Mouse (Mus musculus) heart, adult 9 months (tissue): ENCODE data around the gene Retn.

Source experiments
- DNase-seq, 2 experiments: peaks; one replicate each; pipeline ENCODE4 v3.0.0; 2022; ENCODE audit warnings: low spot score in 2 of 2

Retn gene

DNA sequence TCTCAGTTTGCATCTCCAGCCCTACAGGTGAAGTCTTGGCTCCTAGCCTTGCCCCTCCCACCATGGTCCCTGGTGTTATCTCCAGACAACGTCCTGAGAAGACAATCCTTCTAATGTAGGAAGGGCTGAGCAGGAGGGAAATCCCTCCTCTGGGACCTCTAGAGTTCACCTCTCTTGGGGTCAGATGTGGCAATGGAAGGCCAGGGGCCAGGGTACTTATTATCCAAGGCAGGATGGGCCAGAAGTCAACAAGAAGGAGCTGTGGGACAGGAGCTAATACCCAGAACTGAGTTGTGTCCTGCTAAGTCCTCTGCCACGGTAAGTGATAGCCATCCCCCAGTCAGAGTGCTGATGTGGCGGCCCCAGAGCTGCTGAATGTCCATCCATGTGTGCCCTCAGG is at the start of gene Retn:
Gene Retn, plus strand, starts transcription at position 245 of the 400 bp plus-strand sequence.
- no peak for DNase-seq

DNA sequence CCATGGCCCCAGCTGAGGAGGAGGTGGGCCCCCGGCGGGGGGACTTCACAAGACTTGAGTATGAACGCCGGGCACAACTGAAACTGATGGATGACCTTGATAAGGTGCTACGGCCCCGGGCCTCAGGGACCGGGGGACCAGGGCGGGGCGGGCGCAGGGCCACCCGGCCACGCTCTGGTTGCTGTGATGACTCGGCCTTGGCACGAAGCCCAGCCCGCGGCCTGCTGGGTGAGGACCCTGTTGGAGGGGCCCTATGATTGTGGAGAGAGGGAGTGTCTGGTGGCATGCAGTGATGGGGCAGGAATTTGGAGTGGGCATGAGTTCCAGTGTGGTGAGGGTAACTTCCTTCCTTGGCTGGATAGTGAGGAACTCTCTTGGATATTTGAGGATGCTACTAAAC is 49.0 kb upstream of the Retn start:
- DNase-seq, result no peak

DNA sequence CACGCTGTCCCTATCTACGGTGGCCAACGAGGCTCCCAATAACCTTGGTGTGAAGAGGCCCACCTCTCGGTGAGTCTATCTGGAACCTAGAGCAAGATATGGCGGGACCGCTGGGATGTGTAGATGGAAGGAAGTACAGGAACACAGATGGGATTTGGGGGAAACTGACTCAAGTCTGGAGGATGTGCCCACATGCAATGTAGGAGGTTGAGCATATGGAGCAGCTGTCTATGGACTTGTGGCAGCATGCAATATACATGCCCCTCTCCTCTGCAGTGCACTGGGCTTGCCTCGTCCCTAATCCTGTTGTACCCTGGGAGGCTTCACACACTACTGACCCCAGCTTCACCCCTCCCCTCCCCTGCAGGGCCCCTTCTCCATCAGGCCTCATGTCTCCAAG is 47.7 kb upstream of the Retn start:
- no peak for DNase-seq

DNA sequence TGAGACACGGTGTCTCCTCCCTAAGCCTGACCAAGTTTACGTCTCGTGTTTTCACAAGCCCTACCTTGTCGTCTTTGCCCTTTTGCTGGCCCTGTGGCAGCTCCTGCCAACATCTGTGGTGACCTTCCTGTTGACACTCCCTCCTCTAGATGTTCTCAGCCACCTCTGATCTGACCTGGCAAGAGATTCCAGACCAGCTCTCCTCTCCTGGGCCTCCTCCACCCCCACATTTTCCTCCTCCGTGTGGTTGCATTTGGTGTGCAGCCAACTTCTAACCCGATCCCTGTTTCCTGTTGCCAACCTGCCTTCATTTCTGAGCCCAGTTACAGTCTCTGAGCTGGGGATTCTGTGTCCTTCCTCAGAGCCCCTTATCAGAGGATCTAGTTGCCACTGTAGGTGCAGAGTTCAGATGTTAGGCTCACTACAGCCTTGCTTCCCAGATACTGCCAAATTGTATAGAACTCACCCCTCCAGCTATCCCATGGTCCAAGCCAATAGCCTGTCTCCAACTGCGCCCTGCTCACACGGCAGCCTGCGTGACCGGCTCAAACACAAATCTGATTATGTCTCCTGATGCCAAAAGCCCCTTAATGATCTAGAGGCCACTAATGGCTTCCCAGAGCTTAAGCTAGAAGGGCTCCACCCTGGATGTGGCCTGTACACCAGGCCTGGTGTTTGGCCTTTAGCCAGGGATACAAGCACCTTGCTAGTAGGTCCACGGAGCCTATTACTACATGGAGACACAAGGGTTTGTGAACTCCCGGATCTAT is 46.3 kb upstream of the Retn start:
- DNase-seq, result no peak

DNA sequence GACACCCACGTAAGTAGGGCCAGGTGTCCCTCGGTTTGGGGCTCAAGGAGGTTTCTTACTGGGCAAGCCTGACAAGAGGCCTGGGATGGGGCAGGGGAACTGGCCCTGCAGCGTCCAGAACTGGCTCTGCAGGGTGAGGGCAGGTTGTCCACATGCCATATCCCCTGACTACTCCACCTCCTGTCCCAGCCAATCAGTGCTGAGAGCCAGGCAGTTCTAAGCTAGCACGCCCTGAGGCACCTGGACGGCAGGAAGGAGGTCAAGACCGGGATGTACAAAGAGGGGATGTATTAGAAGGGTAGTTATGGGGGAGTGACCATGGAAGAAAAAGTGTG is 45.8 kb upstream of the Retn start:
- no peak for DNase-seq

DNA sequence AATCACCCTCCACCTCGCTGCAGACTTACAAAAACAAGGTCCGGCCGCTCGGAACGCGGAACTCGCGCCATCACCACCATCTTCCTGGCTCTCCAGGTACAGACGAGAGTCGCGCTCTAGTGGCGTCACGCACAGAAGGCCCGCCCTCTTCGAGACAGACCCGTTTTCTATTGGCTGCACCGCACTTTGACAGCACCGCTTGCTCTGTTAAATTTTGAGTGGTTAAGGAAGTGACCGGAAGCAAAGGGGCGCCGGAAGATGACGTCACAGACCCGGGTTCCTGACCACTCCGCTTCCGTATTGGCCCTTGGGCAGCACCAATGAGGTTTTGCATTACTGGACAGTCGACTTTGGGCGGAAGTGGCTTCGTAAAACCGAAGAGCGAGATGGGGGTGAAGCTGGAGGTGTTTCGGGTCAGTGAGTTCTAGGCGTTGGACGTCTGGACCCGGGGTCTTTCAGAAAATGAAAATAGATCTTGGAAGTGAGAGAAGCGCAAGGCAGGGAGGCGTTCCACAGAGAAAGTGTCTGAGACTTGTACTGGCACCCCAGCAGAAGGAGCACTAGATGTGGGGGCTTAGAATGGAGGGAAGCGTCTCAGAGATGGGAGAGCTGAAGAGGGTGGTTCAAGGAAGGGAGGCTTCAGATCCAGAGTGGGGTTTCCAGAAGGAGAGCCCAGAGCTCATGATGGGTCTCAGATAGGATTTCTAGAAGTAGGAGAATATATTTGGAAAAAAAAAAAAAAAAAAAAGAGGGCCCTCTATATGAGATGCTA is 34.2 kb upstream of the Retn start, which contains the start of the genes Xab2 and Pet100:
Gene Xab2, minus strand, starts transcription at position 118 of the 772 bp plus-strand sequence.
Gene Pet100, plus strand, starts transcription at position 350 of the 772 bp plus-strand sequence.
- peak; percentile 99 to 100 for DNase-seq

DNA sequence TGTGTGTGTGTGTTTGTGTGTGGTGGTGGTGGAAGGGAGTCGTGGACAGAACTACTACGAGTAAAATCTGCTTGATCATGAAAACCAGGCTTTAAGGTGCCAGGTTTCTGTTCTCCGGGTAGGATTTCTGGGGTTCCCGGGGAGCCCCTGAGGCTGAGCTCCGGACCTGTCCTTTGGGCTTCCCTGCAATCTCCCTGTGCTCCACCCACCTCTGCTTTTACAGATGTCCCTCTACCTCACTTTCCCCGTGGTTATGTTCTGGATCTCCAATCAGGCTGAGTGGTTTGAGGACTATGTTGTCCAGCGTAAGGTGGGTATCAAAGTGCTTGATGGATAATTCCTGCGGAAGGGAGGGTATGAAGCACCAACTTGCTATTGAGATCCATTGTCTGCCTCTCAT is 33.5 kb upstream of the Retn start:
- no peak for DNase-seq

DNA sequence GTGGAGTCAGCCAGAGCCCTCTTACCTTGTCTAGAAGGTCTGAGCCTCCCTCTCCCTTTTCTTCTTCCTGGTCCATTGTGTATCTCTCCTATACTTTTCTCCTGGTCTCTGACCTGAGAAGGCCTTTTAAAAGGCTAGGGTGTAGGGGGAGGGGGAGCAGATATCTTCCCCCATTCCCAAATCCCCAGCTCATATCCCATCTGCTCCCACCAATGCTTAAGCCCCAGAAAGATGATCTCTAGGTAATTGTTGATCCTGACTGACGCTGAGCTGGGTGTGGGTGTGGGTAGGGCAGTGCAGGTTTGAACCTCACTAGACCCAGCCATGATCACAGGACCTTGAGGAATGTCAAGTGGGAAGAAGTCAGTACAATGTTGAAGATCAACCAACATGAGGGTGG is 30.1 kb upstream of the Retn start, which contains the start of gene Pcp2:
Gene Pcp2, minus strand, starts transcription at position 101 of the 400 bp plus-strand sequence.
- no peak for DNase-seq

DNA sequence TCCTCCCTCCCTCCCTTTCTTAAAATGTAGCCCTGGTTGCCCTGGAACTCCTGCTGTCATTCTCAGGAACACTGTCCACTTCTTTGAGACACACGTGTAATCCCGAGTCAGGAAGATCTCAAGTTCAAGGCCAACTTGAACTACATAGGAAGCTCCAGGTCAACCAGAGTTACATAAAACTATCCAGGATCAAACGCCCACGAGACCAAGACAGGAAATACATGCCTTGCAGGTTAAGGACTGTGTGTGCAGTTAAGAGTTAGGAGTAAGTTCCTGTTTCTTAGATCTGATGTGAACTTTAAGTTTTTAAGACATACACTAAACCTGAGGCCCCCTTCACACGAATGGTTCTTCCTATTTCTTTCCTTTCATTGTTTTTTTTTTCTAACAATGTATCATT is 28.6 kb upstream of the Retn start:
- no peak for DNase-seq

DNA sequence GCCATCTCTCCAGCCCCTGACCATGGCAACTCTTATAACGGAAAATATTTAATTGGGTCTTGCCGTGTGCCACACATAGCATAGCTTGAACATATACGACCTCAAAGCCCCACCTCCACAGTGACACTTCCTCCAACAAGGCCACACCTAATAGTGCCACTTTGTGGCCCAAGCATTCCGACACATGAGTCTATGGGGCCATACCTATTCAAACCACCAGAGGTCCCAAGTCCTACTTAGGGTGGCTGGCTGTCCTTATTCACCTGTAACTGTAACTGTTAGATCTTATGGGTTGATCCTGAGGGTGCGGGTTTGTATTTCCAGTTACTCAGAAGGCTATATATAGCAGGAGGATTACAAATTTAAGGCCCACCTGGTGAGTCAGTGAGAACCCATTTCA is 27.6 kb upstream of the Retn start:
- no peak for DNase-seq

DNA sequence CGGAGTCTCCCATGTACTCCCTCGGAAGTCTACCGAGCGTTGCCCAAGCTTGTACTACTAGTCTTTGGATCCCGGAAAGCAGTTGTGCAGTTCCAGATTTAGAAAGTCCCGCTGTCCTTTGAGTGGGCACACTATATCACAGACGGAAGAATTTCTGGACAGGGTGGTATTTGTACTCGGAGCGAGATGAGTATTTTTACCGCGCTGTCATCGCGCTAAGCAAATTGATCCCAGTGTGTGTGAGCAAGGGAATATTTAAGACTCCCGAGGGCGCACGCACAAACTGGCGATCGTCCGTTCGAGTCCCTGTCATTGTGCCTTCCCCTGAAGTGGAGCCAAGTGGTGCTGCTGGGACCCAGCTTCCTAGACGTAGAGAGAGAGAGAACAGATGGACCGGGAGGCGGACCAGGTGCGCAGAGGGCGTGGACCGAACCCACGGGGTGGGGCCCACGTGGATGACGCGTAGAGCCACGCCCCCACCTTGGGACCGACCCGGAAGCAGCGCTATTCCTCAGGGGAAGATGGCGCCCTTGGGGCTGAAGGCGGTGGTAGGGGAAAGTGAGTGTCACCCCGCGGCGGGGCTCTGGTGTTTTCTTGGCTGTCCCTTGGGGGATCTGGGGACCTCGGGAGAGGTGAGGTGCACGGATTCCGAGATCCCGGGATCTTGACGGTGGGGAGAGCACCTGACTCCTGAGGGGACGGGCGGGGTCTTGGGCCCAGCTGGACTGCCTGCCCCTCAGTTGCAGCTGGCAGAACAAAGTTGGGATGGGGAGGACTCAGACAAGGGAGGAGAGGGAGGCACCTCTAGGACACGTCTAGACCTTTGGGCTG is 24.7 kb upstream of the Retn start, which contains the start of gene Stxbp2:
Gene Stxbp2, plus strand, starts transcription at position 309 of the 831 bp plus-strand sequence.
- peak in 1 of 2 experiments; percentile 17 for DNase-seq

DNA sequence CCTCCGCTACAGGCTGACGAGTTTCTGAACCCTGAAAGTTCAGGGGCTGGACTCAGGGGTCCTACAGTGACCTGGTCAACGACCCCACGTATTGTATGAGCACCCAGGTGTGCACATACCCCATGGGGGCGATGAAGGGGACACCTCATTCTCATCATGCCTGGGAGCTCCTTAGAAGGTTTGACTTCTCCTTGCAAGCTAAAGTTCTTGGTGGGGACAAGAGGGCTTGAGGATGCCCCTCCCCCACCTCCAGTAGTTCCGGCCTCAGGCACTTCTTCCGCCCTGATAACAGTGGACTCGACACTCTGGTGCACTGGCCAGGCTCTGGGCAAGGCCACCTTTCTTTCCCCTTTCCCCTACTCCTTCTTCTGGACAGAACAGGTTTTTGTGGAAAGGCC is 24.1 kb upstream of the Retn start:
- no peak for DNase-seq

DNA sequence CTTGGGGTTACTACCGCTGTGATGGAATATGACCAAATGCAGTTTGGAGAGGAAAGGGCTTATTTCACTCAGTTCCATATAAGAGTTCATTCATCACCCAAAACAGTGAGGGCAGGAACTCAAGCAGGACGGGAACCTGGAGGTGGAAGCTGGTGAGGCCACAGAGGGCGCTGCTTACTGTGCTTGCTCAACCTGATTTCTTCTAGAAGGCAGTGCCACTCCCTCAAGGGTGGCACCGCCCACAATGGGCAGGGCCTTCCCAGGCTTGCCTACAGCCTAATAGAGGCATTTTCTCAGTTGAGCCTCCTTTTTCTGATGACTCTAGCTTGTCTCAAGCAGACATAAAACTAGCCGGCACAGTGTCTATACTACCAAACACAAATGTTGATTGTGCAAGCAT is 9.8 kb upstream of the Retn start:
- DNase-seq, result no peak

DNA sequence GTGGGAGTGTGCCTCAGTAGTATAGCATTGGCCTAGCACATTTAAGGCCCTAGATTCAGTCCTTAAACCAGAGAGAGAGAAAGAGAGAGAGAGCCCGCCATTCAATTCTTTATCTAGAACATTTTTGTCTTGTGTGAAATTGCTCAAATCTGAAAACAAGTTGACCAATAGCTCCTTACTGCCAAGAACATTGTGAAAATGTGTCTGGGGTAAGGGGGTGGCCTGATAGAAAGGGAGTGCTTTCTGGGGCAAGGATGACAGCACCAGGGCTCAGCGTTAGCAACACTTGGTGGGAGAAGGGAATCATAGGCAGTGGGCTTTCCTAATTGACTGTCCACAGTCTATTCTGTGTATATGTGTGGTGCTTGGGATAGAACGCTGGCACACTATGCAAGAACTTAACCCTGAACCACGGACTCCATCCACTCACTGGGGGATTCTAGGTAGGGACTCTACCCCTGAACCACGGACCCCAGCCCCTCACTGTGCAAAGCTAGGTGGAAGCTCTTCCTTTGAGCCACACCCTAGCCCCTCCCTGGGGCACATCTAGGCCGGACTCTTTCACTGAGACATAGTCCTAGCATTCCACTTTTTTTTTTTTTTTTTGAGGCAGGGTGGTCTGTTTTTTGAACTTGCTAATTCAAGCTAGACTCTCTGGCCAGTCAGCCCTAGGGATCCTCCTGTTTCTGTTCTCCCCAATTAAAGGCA is 8.6 kb upstream of the Retn start:
- no peak for DNase-seq

DNA sequence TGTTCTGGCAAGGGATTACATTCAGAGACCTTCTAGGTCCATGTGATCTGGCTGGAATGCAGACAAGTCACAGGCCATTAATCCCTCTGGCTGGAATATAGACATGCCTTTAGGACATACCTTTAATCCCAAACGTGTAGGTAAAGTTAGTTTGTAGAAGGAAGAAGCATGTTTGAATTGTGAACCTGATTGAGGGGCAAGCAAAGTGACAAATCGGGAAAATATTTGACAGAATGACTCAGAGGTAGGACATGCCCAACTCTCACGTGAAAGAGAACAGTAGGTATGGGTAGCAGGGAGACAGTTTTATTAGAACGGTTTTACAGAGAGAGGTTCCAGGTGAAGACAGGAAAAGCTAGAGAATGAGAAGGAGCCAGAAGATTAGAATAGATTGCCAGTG is 8.0 kb upstream of the Retn start:
- no peak for DNase-seq

DNA sequence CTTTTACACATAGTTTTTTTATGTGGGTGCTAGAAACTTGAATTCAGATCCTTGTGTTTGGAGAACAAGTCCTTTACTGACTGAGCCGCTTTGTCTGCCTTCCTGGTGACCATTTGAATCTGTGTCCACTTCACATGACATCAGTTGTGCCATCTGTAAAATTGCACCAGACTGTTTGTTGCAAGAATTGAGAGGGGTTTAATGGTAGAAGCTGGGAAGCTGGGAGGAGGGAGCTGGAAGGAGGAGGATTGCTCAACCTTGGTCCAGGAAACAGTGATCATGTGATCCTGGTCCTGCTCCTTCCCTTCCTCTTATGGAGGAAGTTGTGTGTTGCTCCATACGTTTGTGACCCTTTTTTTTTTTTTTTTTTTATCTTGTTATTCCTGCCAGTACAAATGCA is 7.3 kb upstream of the Retn start:
- DNase-seq, result no peak

DNA sequence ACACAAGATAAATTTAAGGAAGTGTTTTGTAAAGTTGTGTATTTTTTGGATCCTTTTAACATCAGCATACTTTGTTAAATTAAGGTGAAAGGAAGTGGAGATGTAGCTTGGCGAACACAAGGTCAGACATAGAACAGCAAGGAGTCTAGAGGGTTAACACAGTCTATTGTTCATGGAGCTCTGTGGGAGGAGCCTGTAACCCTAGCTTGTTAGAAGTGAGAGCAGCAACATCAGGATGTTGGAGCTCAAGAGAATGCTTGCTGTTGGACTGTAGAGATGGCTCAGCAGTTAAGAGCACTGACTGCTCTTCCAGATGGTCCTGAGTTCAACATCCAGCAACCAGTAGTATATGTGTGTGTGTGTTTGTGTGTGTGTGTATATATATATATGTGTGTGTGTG is 6.6 kb upstream of the Retn start:
- DNase-seq, result no peak

DNA sequence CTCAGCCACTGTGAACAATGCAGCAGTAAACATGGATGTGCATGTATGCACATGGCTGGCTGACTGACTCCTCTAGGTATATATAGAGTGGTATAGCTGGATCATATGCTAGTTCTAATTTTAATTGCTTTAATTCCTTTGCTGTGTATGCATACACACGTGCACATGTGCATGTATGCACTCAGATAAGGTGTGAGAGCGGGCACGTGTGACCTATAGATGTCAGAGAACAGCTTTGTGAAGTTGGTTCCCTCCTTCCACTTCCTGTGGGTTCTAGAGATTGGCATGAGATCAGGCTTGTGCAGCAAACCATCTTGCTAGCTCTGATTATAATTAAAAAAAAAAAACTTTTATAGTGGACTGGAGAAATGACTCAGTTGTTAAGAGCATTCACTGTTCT is 2.7 kb upstream of the Retn start:
- no peak for DNase-seq

DNA sequence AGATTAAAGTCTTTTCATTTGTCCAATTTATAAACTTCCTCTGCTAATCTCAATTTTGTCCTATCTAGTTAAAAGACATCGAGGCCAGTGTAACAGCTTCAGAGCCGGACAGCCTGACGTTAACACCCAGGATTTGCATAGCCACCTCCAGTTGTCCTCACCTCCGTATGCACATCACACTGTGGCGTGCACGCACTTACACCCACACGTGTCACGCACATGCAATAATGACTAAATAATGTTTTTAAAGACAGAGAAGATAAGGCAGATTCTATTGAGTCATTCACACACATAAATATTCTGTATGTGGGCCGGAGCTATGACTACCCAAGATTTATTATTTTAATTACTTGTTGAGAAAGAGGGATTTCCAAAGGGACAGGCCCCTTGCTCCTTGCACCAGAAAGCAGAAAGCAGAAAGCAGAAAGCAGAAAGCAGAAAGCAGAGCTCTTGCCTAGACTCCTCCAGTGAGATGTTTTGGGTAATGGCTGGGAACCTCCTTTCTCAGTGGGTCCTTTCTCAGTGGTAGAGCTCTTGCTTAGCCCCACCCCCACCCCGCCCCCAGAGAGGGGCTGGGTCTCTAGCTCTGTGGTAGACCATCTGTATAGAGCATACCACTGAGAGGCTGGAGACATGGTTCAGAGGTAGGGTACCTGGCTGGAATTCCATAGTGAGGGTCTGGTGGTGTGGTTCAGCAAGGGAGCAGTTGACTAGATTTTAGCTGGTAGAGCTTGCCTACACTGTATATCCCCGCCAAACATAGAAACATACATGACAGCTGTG is 653 bp upstream of the Retn start:
- DNase-seq, result no peak

DNA sequence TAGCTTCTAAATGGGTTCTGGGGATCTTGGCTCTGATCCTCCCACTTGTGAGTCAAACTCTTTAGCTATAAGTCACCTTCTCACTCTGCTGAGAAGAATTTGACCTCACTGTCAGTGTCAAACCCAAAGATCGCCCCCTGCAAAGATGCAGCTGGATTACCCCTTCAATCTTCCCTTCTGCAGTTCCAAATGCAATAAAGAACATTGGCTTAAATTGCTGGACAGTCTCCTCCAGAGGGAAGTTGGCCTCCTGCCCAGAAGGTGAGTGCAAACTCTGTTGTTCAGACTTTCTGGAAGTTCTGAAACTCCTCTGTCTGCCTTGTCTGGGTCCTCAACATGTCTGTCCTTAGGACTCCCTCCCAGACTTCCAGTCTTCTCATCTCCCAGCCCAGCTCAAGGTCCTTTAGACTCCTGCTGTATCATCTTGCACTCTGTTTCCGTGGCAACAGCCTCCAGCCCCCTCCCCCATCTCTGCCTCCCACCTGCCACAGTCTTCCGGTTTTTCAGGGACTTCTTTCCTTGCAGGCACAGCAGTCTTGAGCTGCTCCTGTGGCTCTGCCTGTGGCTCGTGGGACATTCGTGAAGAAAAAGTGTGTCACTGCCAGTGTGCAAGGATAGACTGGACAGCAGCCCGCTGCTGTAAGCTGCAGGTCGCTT is 1.3 kb downstream of the Retn start:
- no peak for DNase-seq
